Mouse (Mus musculus) neural tube, embryonic 13.5 days (tissue): ENCODE measurements at regions not wholly inside any gene's neighbourhood (a gene's known extent, or its start where the extent isn't known, plus 50 kb on each side); places are given as distances from the start of the nearest gene placed in this dataset.

ENCODE experiments used
- ATAC-seq: fragments of 200-750 bp; cut with Nextera tagmentation; 2 replicates; pipeline ENCODE4 v1.8.0; 2017; ENCODE audit warnings: low read depth, mild to moderate bottlenecking, moderate TSS enrichment, moderate library complexity
- H3K27ac ChIP-seq: fragments of 300-500 bp; sonication (generic); replicated peaks from 2 replicates; pipeline ENCODE4 v1.5.1; 2015; ENCODE audit warnings: moderate library complexity, mild to moderate bottlenecking, inconsistent platforms
- H3K27me3 ChIP-seq: fragments of 300-500 bp; sonication (generic); 2 replicates; pipeline ENCODE4 v1.6.1; 2015; ENCODE audit warnings: mild to moderate bottlenecking, inconsistent platforms
- H3K36me3 ChIP-seq: fragments of 300-500 bp; sonication (generic); 2 replicates; pipeline ENCODE4 v1.6.1; 2015; ENCODE audit warnings: mild to moderate bottlenecking, inconsistent platforms
- H3K4me1 ChIP-seq: fragments of 300-500 bp; sonication (generic); replicated peaks from 2 replicates; pipeline ENCODE4 v1.6.1; 2015; ENCODE audit warnings: inconsistent platforms
- H3K4me2 ChIP-seq: fragments of 300-500 bp; sonication (generic); 2 replicates; pipeline ENCODE4 v1.6.1; 2015; ENCODE audit warnings: inconsistent platforms, mild to moderate bottlenecking, moderate library complexity
- H3K4me3 ChIP-seq: fragments of 300-500 bp; sonication (generic); 2 replicates; pipeline ENCODE4 v1.5.1; 2015; ENCODE audit warnings: mild to moderate bottlenecking, inconsistent platforms
- H3K9ac ChIP-seq: fragments of 300-500 bp; sonication (generic); 2 replicates; pipeline ENCODE4 v1.6.1; 2015; ENCODE audit warnings: moderate library complexity, mild to moderate bottlenecking, inconsistent platforms
- H3K9me3 ChIP-seq: fragments of 300-500 bp; sonication (generic); 2 replicates; pipeline ENCODE4 v1.6.1; 2016; ENCODE audit warnings: inconsistent platforms
- WGBS: fragments of 180-500 bp; shearing (Covaris S2); methylation state at CpG from one replicate; pipeline ENCODE4 v1.1.7; 2015; 5-methylcytosine and 5-hydroxymethylcytosine counted together

DNA sequence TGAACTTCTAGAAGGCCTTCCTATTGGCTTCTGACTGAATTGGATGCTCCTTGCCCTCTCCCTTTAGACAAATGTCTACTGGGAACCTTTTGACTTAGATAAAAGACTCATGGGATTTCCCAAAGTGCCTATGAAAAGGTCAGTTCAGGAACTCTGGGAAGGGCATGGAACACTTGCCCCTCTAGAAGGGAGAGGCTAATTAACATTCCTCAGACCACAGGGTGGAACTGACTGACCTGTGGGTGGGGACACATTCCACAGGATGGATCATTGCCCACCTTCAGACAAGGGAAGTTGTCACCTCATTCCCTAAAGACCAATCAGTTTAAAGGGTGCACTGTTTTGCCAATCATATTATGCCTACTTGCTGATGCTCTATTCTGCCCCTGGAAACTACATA, 416.6 kb upstream of the Sox11 start:
- Histone ChIP-seq H3K4me1 (no peaks in the 10 kb centered on the region), H3K9ac (no peak overlapping the region), H3K9me3 (no peaks in the 10 kb centered on the region), H3K4me2 (no peak overlapping the region), H3K27me3 (no peaks in the 10 kb centered on the region), H3K4me3 (no peak overlapping the region), H3K27ac (no peak overlapping the region), H3K36me3 (no peaks in the 10 kb centered on the region)
- no peak for ATAC-seq

DNA sequence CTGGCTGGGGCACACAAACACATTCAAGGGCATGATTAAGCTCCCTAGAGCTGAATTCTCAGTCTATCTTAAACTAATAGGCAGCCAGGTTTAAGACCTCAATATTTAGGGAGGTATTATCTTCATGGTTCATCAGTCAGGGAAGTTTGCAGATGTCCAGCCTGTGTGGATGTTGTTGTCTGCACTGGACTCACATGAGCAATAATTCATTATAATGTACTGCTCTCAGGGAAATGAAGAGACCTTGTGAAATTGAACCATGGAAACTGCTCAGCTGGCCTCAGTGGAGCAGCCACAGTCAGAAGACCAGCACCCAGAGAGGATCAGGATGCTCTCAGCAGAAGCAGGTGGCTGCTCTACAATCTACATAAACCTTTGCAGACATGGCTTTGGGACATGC, 415.3 kb upstream of the Sox11 start:
- H3K4me3 ChIP-seq = no peak overlapping the region
- no peaks in the 10 kb centered on the region for H3K36me3 ChIP-seq
- no peak for ATAC-seq
- H3K27me3 ChIP-seq = no peaks in the 10 kb centered on the region
- H3K4me1 ChIP-seq = no peaks in the 10 kb centered on the region
- no peaks in the 10 kb centered on the region for H3K9me3 ChIP-seq
- no peak overlapping the region for H3K9ac ChIP-seq
- no peak overlapping the region for H3K4me2 ChIP-seq
- H3K27ac ChIP-seq = no peak overlapping the region

DNA sequence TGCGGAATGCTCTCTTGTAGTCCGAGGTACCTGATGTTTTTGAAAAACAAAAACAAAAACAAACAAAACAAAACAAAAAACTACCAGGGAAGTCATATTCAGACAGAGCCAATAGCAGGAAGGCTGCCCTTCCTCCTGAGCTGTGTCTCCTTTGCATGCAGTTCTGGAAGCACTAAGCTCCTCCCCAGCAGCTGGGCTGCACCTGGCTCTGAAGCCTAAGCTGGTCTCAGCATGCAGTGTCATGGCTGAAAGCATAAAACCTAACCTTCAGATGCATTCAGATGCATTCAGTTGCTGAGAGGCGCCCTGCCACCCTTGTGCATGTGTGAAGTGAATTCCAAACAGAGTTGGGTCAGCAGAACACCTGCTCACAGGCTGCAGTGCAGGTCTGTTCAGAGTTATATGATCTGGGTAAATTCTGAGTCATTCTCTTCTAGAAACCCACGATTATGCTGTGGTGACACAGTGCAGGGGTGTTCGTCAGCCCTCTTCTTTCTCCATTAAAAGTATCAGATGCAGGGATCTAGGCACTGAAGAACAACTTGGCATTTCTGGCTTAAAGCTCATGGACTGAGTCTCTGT, 382.3 kb upstream of the Sox11 start:
- H3K4me1 ChIP-seq = no peaks in the 10 kb centered on the region
- H3K4me2 ChIP-seq = no peak overlapping the region
- H3K36me3 ChIP-seq = no peaks in the 10 kb centered on the region
- H3K27me3 ChIP-seq = no peaks in the 10 kb centered on the region
- H3K9me3 ChIP-seq = no peaks in the 10 kb centered on the region
- H3K4me3 ChIP-seq = no peak overlapping the region
- 55% methylated on average over 5 of the region's 5 CpGs for WGBS
- H3K27ac ChIP-seq = no peak overlapping the region
- H3K9ac ChIP-seq = no peak overlapping the region
- no peak for ATAC-seq

DNA sequence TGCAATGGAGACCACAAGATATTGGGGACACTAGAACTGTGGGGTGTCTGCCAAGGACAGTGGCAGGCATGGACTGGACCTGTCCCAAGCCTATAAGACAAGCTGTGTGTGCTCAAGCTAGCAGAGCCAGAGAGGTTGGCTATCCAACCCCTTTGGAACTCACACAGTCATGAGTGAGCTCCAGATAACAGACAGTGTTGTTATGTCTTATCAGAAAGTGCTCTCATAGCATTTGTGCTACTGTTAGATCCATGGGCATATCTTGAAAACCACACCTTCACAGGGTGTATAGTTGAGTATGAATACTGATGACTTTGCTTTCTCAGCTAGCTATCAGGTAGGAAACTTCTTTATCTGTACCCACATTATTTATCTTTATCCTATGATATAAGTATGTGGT, 338.1 kb upstream of the Sox11 start:
- Histone ChIP-seq H3K9me3 (no peaks in the 10 kb centered on the region), H3K4me1 (no peaks in the 10 kb centered on the region), H3K27ac (no peak overlapping the region), H3K4me3 (no peak overlapping the region), H3K9ac (no peak overlapping the region), H3K27me3 (no peaks in the 10 kb centered on the region), H3K36me3 (no peaks in the 10 kb centered on the region), H3K4me2 (no peak overlapping the region)
- ATAC-seq = no peak

DNA sequence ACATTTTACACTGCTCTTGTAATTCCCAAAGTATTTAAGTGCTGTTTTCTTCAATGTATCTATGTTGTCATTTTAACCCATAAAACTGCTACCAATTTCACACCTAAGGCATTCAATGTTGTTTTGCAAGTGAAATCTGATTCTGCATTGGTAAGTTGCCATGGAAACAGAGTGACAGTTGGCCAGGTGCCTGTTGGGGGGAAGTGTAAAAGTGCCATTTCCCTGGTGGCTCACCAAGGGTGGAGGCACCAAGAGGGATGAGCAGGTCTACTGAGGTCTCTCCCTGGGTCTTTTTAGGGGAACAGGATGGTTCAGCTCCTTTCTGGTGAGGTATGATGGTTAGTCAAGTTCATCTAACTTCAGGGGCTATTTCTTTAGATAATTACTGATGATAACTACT, 331.0 kb upstream of the Sox11 start:
- Histone ChIP-seq H3K9ac (no peak overlapping the region), H3K9me3 (no peaks in the 10 kb centered on the region), H3K4me1 (0 out of 2 replicates have a peak, but pooled peaks cover 6% of the 10 kb centered on the region), H3K4me3 (no peak overlapping the region), H3K27me3 (no peaks in the 10 kb centered on the region), H3K36me3 (no peaks in the 10 kb centered on the region), H3K27ac (no peak overlapping the region), H3K4me2 (no peak overlapping the region)
- ATAC-seq = no peak

DNA sequence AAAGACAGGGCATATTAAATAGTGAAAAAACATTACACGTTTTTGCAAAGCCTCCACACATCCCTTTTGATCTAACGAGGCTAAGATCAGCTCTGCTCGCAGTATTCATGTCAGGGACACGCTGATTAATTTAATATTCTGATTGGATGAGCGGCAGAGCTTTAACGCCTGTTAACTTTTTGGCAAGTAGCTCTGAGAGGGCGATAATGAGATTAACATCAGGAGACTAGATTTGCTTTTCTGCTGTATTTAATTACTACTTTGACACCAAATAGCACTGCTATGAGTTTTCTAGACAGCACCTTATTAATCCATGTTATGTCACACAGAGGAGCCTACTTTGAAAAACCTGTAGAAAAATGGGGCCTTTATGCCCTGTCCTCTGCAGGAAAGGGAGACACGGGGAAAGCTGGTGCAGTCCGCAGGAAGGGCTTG, 328.3 kb upstream of the Sox11 start:
- 0 out of 2 replicates have a peak, but pooled peaks cover 6% of the 10 kb centered on the region for H3K4me1 ChIP-seq
- 50% methylated on average over 9 of the region's 9 CpGs for WGBS
- no peak for ATAC-seq
- no peaks in the 10 kb centered on the region for H3K36me3 ChIP-seq
- H3K27ac ChIP-seq = no peak overlapping the region
- no peaks in the 10 kb centered on the region for H3K9me3 ChIP-seq
- H3K9ac ChIP-seq = no peak overlapping the region
- H3K27me3 ChIP-seq = no peaks in the 10 kb centered on the region
- no peak overlapping the region for H3K4me2 ChIP-seq
- no peak overlapping the region for H3K4me3 ChIP-seq

DNA sequence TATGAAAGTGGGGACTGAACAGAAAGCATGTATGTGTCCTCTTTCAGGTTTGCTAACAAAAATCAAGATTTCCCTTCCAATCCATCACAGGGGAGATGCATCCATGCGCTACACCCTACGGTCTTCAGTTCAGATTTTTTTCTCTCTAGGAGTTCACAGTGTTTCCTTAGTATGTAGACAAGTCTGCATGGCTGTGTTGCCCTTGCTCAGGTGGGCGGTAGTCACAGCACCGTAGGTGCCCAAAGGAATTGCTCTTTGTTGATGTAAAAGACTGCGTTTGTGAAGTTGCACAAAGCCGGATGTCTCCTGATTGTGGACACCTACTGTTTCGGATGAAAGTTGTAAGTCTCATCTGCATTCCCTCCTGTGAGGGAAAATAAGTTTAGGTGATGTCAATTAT, 327.8 kb upstream of the Sox11 start:
- no peaks in the 10 kb centered on the region for H3K36me3 ChIP-seq
- no peak overlapping the region for H3K4me2 ChIP-seq
- H3K4me1 ChIP-seq = 0 out of 2 replicates have a peak, but pooled peaks cover 6% of the 10 kb centered on the region
- no peak overlapping the region for H3K9ac ChIP-seq
- no peak overlapping the region for H3K27ac ChIP-seq
- ATAC-seq = no peak
- H3K9me3 ChIP-seq = no peaks in the 10 kb centered on the region
- 75% methylated on average over 7 of the region's 7 CpGs for WGBS
- H3K27me3 ChIP-seq = no peaks in the 10 kb centered on the region
- no peak overlapping the region for H3K4me3 ChIP-seq

DNA sequence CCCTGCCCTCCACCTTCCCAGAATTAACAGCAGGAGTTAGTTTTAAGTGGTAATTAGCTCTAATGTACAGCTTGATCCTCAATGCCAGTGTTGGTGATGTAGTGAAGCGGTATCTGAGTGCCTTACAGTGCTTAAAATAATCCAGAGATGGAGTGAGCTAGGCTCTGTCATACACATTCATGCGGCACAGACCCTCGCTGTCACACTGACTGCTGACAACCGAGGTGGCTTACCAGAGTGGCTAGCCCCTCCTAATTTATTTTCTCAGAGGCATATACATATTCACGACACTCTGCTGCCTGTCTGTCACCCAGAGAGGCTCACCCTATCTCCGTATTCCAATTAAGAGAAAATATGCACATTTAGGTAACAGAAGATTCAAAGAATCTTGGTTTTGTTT, 327.2 kb upstream of the Sox11 start:
- Histone ChIP-seq H3K36me3 (no peaks in the 10 kb centered on the region), H3K9me3 (no peaks in the 10 kb centered on the region), H3K27me3 (no peaks in the 10 kb centered on the region), H3K27ac (no peak overlapping the region), H3K4me1 (0 out of 2 replicates have a peak, but pooled peaks cover 6% of the 10 kb centered on the region), H3K4me3 (no peak overlapping the region), H3K9ac (no peak overlapping the region), H3K4me2 (no peak overlapping the region)
- WGBS = 76% methylated on average over 6 of the region's 6 CpGs
- ATAC-seq = no peak

DNA sequence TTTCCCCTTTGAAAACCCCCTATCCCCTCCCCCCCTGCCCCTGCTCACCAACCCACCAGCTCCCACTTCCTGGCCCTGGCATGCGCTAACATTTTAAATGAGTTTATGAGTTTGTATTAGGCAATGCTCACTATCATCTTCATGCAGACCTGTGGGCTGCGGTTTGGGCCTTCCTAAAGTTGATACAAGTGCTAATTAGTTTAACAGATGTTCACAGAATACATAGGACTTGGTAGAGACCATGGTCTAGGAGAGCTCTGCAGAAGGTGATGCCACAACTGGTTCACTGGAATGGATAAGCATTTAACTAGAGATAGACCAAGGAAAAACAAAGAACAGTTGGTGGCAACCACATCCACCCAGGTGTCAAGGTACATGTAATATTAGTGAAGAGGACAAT, 324.1 kb upstream of the Sox11 start:
- Histone ChIP-seq H3K4me1 (0 out of 2 replicates have a peak, but pooled peaks cover 6% of the 10 kb centered on the region), H3K4me3 (no peak overlapping the region), H3K9me3 (no peaks in the 10 kb centered on the region), H3K4me2 (no peak overlapping the region), H3K27me3 (no peaks in the 10 kb centered on the region), H3K36me3 (no peaks in the 10 kb centered on the region), H3K27ac (no peak overlapping the region), H3K9ac (no peak overlapping the region)
- ATAC-seq = no peak
- 86% methylated on average over 2 of the region's 2 CpGs for WGBS

DNA sequence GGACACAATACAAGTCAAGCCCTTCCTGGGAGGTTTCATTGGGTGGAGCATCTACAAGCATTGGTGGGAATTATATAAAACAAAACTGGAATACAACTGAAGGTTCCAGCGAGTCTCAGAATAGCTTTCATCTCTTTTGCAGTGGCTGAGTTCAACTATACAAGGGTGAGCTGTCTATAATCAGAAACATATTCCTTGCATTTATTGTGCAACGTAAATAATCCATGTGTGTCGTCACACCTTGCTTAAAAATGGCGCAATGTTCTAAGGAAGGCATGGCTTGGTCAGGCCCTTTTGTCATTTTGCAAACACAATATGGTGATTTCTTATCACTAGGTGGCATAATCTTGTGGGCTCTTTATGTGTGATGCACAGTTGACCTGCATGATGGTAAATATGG, 320.8 kb upstream of the Sox11 start:
- Histone ChIP-seq H3K4me1 (no peaks in the 10 kb centered on the region), H3K36me3 (no peaks in the 10 kb centered on the region), H3K27ac (no peak overlapping the region), H3K4me3 (no peak overlapping the region), H3K27me3 (no peaks in the 10 kb centered on the region), H3K4me2 (no peak overlapping the region), H3K9me3 (no peaks in the 10 kb centered on the region), H3K9ac (no peak overlapping the region)
- WGBS = 91% methylated on average over 4 of the region's 4 CpGs
- ATAC-seq = no peak

DNA sequence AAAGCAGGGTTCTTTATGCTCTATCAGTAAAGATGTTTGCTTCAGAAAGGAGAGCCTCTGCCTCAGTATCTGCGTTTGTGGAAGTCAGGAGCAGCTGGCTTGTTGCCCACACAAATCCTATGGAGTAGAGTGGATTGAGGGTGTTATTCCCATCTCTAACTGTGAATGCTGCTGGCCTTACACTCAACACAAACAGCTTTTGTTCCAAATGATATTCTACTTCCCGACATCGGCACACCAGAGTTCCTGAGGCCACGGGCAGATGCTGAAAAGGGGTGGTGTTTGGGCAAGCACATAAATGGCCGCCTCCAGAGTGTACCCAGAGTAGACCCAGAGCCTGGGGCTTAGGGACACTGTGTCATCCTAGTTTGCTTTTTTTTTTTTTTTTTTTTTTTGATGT, 320.3 kb upstream of the Sox11 start:
- Histone ChIP-seq H3K4me3 (no peak overlapping the region), H3K4me1 (no peaks in the 10 kb centered on the region), H3K27ac (no peak overlapping the region), H3K4me2 (no peak overlapping the region), H3K9ac (no peak overlapping the region), H3K27me3 (no peaks in the 10 kb centered on the region), H3K9me3 (no peaks in the 10 kb centered on the region), H3K36me3 (no peaks in the 10 kb centered on the region)
- 79% methylated on average over 5 of the region's 5 CpGs for WGBS
- ATAC-seq = no peak

DNA sequence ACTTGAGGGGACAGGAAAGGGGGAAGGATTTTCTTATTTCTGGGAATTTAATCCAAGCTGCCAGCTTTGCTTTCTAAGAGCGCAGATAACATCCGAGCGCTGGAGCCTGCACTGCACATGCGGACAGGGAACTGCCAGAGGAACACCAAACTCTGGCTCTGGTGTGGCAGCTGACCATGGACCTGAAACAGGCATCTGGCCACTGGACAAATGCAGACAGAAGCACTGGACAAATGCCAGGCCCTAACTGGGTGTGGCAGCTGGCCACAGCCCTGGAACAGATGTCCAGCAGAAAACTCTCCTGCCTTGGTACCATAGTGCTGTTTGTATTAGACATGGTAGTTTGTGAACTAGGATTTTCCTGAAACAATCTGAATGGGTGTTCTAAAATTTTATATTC, 315.2 kb upstream of the Sox11 start:
- H3K4me1 ChIP-seq = no peaks in the 10 kb centered on the region; the same call in 1 of the 2 replicates
- H3K27ac ChIP-seq = no peak overlapping the region
- H3K4me2 ChIP-seq = no peak overlapping the region
- no peak for ATAC-seq
- H3K4me3 ChIP-seq = no peak overlapping the region
- no peak overlapping the region for H3K9ac ChIP-seq
- H3K9me3 ChIP-seq = no peaks in the 10 kb centered on the region
- no peaks in the 10 kb centered on the region for H3K27me3 ChIP-seq
- WGBS = 83% methylated on average over 4 of the region's 4 CpGs
- no peaks in the 10 kb centered on the region for H3K36me3 ChIP-seq

DNA sequence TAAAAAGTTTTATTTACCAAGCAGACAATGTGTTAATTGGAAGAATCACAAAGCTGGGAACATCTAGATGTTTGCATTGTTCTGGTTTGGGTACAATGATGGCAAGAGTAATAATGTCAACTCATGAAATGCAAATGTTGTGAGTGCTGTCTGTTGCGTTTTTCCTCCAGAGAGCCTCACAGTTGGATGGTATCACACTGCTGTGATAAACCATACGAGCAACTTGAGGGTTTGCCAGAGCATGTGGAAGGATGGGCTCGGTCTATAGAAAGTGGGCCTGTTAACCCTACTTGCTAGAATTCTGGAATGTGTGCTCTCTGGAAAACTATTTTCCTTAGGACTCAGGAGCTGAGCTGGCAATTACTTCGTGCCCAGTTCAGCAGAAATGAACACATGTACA, 311.2 kb upstream of the Sox11 start:
- no peaks in the 10 kb centered on the region for H3K36me3 ChIP-seq

More for the DNA sequence above, 311.2 kb upstream of the Sox11 start:
- H3K27me3 ChIP-seq = no peaks in the 10 kb centered on the region
- no peak for ATAC-seq
- H3K4me1 ChIP-seq = no peaks in the 10 kb centered on the region; the same call in 1 of the 2 replicates
- no peak overlapping the region for H3K4me2 ChIP-seq
- no peak overlapping the region for H3K9ac ChIP-seq
- no peak overlapping the region for H3K4me3 ChIP-seq
- H3K27ac ChIP-seq = no peak overlapping the region
- no peaks in the 10 kb centered on the region for H3K9me3 ChIP-seq
- 78% methylated on average over 4 of the region's 4 CpGs for WGBS
